Mouse (Mus musculus) CH12.LX (cell line): Measurements from ENCODE around the gene Sfta2.

Source experiments
- CTCF ChIP-seq, 2 experiments: IDR thresholded peaks in 1 of 2; conservative IDR thresholded peaks in 1 of 2; 2 replicates each; pipeline ENCODE4 v1.5.1; 2011 to 2012; ENCODE audit warnings: low read depth in 2 of 2, low read length in 2 of 2, improper control_type of control experiment in 1 of 2, inconsistent platforms in 1 of 2, mild to moderate bottlenecking in 1 of 2, moderate library complexity in 1 of 2
- MXI1 ChIP-seq: IDR thresholded peaks from 2 replicates; pipeline ENCODE4 v1.6.1; 2011; ENCODE audit warnings: mild to moderate bottlenecking, low read depth, low read length, improper control_type of control experiment
- NELFE ChIP-seq: IDR thresholded peaks from 2 replicates; pipeline ENCODE4 v1.6.1; 2011; ENCODE audit warnings: low read depth, low read length, improper control_type of control experiment
- POLR2AphosphoS2 ChIP-seq: IDR thresholded peaks from 2 replicates; pipeline ENCODE4 v1.6.1; 2011; ENCODE audit warnings: low read depth, low read length, improper control_type of control experiment
- UBTF ChIP-seq: IDR thresholded peaks from 2 replicates; pipeline ENCODE4 v1.6.1; 2012; ENCODE audit warnings: low read depth, mild to moderate bottlenecking, inconsistent platforms, low read length, improper control_type of control experiment, moderate library complexity

GRCm38 (mm10) chr17:35685061-35685460, 83.7 kb downstream of the Sfta2 start:
- TF ChIP-seq CTCF (conservative IDR thresholded peaks at IDR 0.05 in 1 of 2, IDR thresholded peaks at IDR 0.05 in 1 of 2; ENCODE audit: low read depth in 2 of 2, low read length in 2 of 2), result no peak
- no peak for TF ChIP-seq UBTF
- TF ChIP-seq NELFE, result no peak
- no peak for TF ChIP-seq POLR2AphosphoS2
- TF ChIP-seq MXI1, result no peak
